Mouse (Mus musculus) MEL (cell line): ENCODE results near the gene Kcnh1. TPM values are rescaled to one million over a fixed set of nuclear protein-coding genes. Genes with fewer than 3 reads are reported as not detected.

Experiments used
- DNase-seq: peaks from one replicate; pipeline ENCODE4 v3.0.0; 2011; ENCODE audit warnings: low read depth, low spot score
- H3K27ac ChIP-seq: 2 replicates; pipeline ENCODE4 v1.5.1; 2012; ENCODE audit warnings: low read depth, mild to moderate bottlenecking, control low read depth, low read length, moderate library complexity; ENCODE audit not compliant: control insufficient read depth
- H3K27me3 ChIP-seq, 2 experiments: fragments of 150-350 bp in 1 of 2; sonication (generic) in 1 of 2; 2 replicates each; pipeline ENCODE4 v1.6.1; 2012; ENCODE audit warnings: low read length in 2 of 2, mild to moderate bottlenecking in 2 of 2, improper control_type of control experiment in 1 of 2, moderate library complexity in 1 of 2; ENCODE audit not compliant: insufficient read depth in 2 of 2, control insufficient read depth in 1 of 2
- H3K36me3 ChIP-seq, 2 experiments: 2 replicates each; pipeline ENCODE4 v1.6.1; 2012 to 2014; ENCODE audit warnings: low read length in 2 of 2, improper control_type of control experiment in 1 of 2, inconsistent platforms in 1 of 2, mild to moderate bottlenecking in 1 of 2; ENCODE audit not compliant: insufficient read depth in 2 of 2, control insufficient read depth in 1 of 2
- H3K4me1 ChIP-seq, 2 experiments: fragments of 150-350 bp in 1 of 2; sonication (generic) in 1 of 2; 2 replicates each; pipeline ENCODE4 v1.6.1; 2012; ENCODE audit warnings: low read length in 2 of 2, improper control_type of control experiment in 1 of 2, mild to moderate bottlenecking in 1 of 2; ENCODE audit not compliant: insufficient read depth in 2 of 2, control insufficient read depth in 1 of 2
- H3K4me3 ChIP-seq, 2 experiments: fragments of 150-350 bp in 1 of 2; sonication (generic) in 1 of 2; 2 replicates each; pipeline ENCODE4 v1.5.1; 2012; ENCODE audit warnings: low read depth in 2 of 2, low read length in 2 of 2, mild to moderate bottlenecking in 2 of 2, moderate library complexity in 2 of 2, control low read depth in 1 of 2, improper control_type of control experiment in 1 of 2; ENCODE audit not compliant: control insufficient read depth in 1 of 2, insufficient read depth in 1 of 2
- H3K79me2 ChIP-seq: 2 replicates; pipeline ENCODE4 v1.6.1; 2012; ENCODE audit warnings: mild to moderate bottlenecking, low read length, moderate library complexity; ENCODE audit not compliant: control insufficient read depth, poor library complexity, insufficient read depth
- H3K9ac ChIP-seq: 2 replicates; pipeline ENCODE4 v1.6.1; 2012; ENCODE audit warnings: low read depth, mild to moderate bottlenecking, control low read depth, low read length, moderate library complexity; ENCODE audit not compliant: control insufficient read depth, poor library complexity, severe bottlenecking
- H3K9me3 ChIP-seq: fragments of 150-350 bp; sonication (generic); replicated peaks from 2 replicates; pipeline ENCODE4 v1.6.1; 2012; ENCODE audit warnings: mild to moderate bottlenecking, low read length, improper control_type of control experiment, moderate library complexity; ENCODE audit not compliant: insufficient read depth
- BHLHE40 ChIP-seq: IDR thresholded peaks from 2 replicates; pipeline ENCODE4 v1.6.1; 2012; ENCODE audit warnings: low read depth, mild to moderate bottlenecking, inconsistent platforms, low read length, improper control_type of control experiment, borderline replicate concordance
- CHD1 ChIP-seq: IDR thresholded peaks from 2 replicates; pipeline ENCODE4 v1.6.1; 2012; ENCODE audit warnings: low read depth, mild to moderate bottlenecking, inconsistent platforms, low read length, improper control_type of control experiment
- CHD2 ChIP-seq: IDR thresholded peaks from 2 replicates; pipeline ENCODE4 v1.6.1; 2011; ENCODE audit warnings: low read length, improper control_type of control experiment
- CTCF ChIP-seq, 3 experiments: IDR thresholded peaks in 2 of 3; conservative IDR thresholded peaks in 1 of 3; 2 replicates each; pipeline ENCODE4 v1.5.1; 2011 to 2012; ENCODE audit warnings: low read length in 3 of 3, low read depth in 2 of 3, mild to moderate bottlenecking in 2 of 3, improper control_type of control experiment in 1 of 3, inconsistent platforms in 1 of 3, mixed read lengths in 1 of 3, moderate library complexity in 1 of 3; ENCODE audit not compliant: control insufficient read depth in 1 of 3, insufficient read depth in 1 of 3, poor library complexity in 1 of 3, severe bottlenecking in 1 of 3
- E2F4 ChIP-seq: IDR thresholded peaks from 2 replicates; pipeline ENCODE4 v1.6.1; 2011; ENCODE audit warnings: low read depth, low read length, improper control_type of control experiment, borderline replicate concordance
- ELF1 ChIP-seq: IDR thresholded peaks from 2 replicates; pipeline ENCODE4 v1.6.1; 2014; ENCODE audit warnings: low read depth, mild to moderate bottlenecking, inconsistent platforms, low read length, improper control_type of control experiment, moderate library complexity
- EP300 ChIP-seq, 2 experiments: IDR thresholded peaks; 2 replicates each; pipeline ENCODE4 v1.6.1; 2011; ENCODE audit warnings: improper control_type of control experiment in 2 of 2, low read length in 2 of 2, low read depth in 1 of 2, mild to moderate bottlenecking in 1 of 2
- ETS1 ChIP-seq: IDR thresholded peaks from 2 replicates; pipeline ENCODE4 v1.6.1; 2012; ENCODE audit warnings: low read depth, mild to moderate bottlenecking, inconsistent platforms, low read length, improper control_type of control experiment, moderate library complexity
- GATA1 ChIP-seq: IDR thresholded peaks from 2 replicates; pipeline ENCODE4 v1.6.1; 2011; ENCODE audit warnings: low read depth, low read length, improper control_type of control experiment
- KAT2A ChIP-seq: conservative IDR thresholded peaks from 2 replicates; pipeline ENCODE4 v1.6.1; 2012; ENCODE audit warnings: low read depth, low read length, improper control_type of control experiment, inconsistent platforms
- MAX ChIP-seq: IDR thresholded peaks from 2 replicates; pipeline ENCODE4 v1.6.1; 2011; ENCODE audit warnings: low read length, improper control_type of control experiment
- MAZ ChIP-seq: IDR thresholded peaks from 2 replicates; pipeline ENCODE4 v1.6.1; 2012; ENCODE audit warnings: low read depth, mild to moderate bottlenecking, inconsistent platforms, low read length, improper control_type of control experiment
- MXI1 ChIP-seq: IDR thresholded peaks from 2 replicates; pipeline ENCODE4 v1.6.1; 2011; ENCODE audit warnings: mild to moderate bottlenecking, low read depth, low read length, improper control_type of control experiment
- MYC ChIP-seq: IDR thresholded peaks from 2 replicates; pipeline ENCODE4 v1.6.1; 2011; ENCODE audit warnings: low read depth, mild to moderate bottlenecking, low read length, improper control_type of control experiment, moderate library complexity
- NRF1 ChIP-seq: IDR thresholded peaks from 2 replicates; pipeline ENCODE4 v1.6.1; 2014; ENCODE audit warnings: low read depth, mild to moderate bottlenecking, inconsistent platforms, low read length, improper control_type of control experiment, moderate library complexity; ENCODE audit not compliant: poor library complexity, insufficient read depth, severe bottlenecking
- POLR2AphosphoS5 ChIP-seq: IDR thresholded peaks from 2 replicates; pipeline ENCODE4 v1.6.1; 2012; ENCODE audit warnings: low read depth, borderline replicate concordance, mild to moderate bottlenecking, inconsistent platforms, low read length, moderate library complexity, mixed read lengths
- SIN3A ChIP-seq: IDR thresholded peaks from 2 replicates; pipeline ENCODE4 v1.6.1; 2012; ENCODE audit warnings: low read length, improper control_type of control experiment, inconsistent platforms
- SMC3 ChIP-seq: IDR thresholded peaks from 2 replicates; pipeline ENCODE4 v1.6.1; 2011; ENCODE audit warnings: low read depth, low read length, improper control_type of control experiment
- TCF12 ChIP-seq: IDR thresholded peaks from 2 replicates; pipeline ENCODE4 v1.6.1; 2014; ENCODE audit warnings: low read depth, mild to moderate bottlenecking, inconsistent platforms, low read length, improper control_type of control experiment, moderate library complexity
- UBTF ChIP-seq: IDR thresholded peaks from 2 replicates; pipeline ENCODE4 v1.6.1; 2012; ENCODE audit warnings: low read depth, mild to moderate bottlenecking, inconsistent platforms, low read length, improper control_type of control experiment, moderate library complexity, borderline replicate concordance; ENCODE audit not compliant: insufficient read depth
- USF1 ChIP-seq: IDR thresholded peaks from 2 replicates; pipeline ENCODE4 v1.6.1; 2014; ENCODE audit warnings: low read depth, mild to moderate bottlenecking, inconsistent platforms, low read length, improper control_type of control experiment, moderate library complexity
- USF2 ChIP-seq, 2 experiments: IDR thresholded peaks; 2 replicates each; pipeline ENCODE4 v1.6.1; 2011 to 2012; ENCODE audit warnings: improper control_type of control experiment in 2 of 2, low read length in 2 of 2, borderline replicate concordance in 1 of 2, inconsistent platforms in 1 of 2, low read depth in 1 of 2, mild to moderate bottlenecking in 1 of 2; ENCODE audit not compliant: insufficient read depth in 1 of 2
- ZC3H11A ChIP-seq: IDR thresholded peaks from 2 replicates; pipeline ENCODE4 v1.6.1; 2012; ENCODE audit warnings: low read depth, mild to moderate bottlenecking, inconsistent platforms, low read length, improper control_type of control experiment
- polyA plus RNA-seq, 2 experiments: library from polyadenylated mRNA; stranded (reverse) in 1 of 2; unstranded in 1 of 2; fragments of >175 nt in 1 of 2; fragments of >200 nt in 1 of 2; gene quantifications; 2 replicates each; pipeline versions ENCODE4 v1.2.1 to v1.2.4; 2012; ENCODE audit warnings: low replicate concordance in 2 of 2, low read depth in 1 of 2; ENCODE audit not compliant: insufficient read length in 2 of 2, insufficient read depth in 1 of 2, missing spikeins in 1 of 2
- total RNA-seq: library from RNA; depleted of rRNA; stranded (reverse); fragments of 300-350 nt; gene quantifications from 2 replicates; pipeline ENCODE4 v1.2.3, GENCODE M21; 2012

Kcnh1 gene
- total and polyA plus RNA-seq, 3 experiments: not detected

DNA sequence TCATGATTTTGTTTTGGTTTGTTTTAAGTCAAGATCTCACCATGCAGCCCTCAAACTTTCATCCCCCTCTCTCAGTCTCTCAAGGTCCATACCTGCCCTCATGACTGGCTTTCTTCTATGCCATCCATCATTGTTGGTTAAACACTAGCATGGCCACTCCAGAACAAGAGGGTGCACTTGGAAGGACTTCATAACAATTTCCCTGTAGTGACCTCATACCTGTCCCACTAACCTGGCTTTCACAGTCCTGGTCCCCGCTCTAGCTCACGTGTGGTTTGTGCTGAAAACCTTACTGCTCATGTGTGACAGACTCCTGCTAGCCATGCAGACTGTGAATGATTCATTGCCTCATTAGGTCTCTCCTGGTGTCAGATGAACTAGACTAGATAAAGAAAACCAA lies 244.9 kb downstream of the Kcnh1 start:
- Histone ChIP-seq H3K27ac (no peak overlapping the region), H3K4me1 (no peaks in the 10 kb centered on the region), H3K9ac (no peak overlapping the region), H3K4me3 (no peak overlapping the region), H3K9me3 (no peaks in the 10 kb centered on the region), H3K27me3 (no peaks in the 10 kb centered on the region; a peak in 2 of 4 replicates), H3K79me2 (no peaks in the 10 kb centered on the region), H3K36me3 (no peaks in the 10 kb centered on the region)
- no peak for DNase-seq
- TF ChIP-seq ETS1 (no peak), USF1 (no peak)

GRCm38 (mm10) chr1:192439151-192439837 lies 248.7 kb downstream of the Kcnh1 start:
- Histone ChIP-seq H3K36me3 (no peaks in the 10 kb centered on the region), H3K27ac (no peak overlapping the region), H3K79me2 (no peaks in the 10 kb centered on the region), H3K27me3 (no peaks in the 10 kb centered on the region), H3K9ac (no peak overlapping the region), H3K9me3 (no peaks in the 10 kb centered on the region), H3K4me3 (no peak overlapping the region), H3K4me1 (no peaks in the 10 kb centered on the region)
- TF ChIP-seq EP300 (IDR thresholded peaks at IDR 0.05; ENCODE audit: low read depth in 1 of 2, low read length in 2 of 2) (no peak), MAZ (no peak), KAT2A (no peak), MXI1 (no peak), USF2 (IDR thresholded peaks at IDR 0.05; ENCODE audit: borderline replicate concordance in 1 of 2, insufficient read depth in 1 of 2, low read depth in 1 of 2, low read length in 2 of 2) (no peak), POLR2AphosphoS5 (no peak), BHLHE40 (no peak), ETS1 (no peak), CHD1 (no peak), MYC (no peak), SMC3 (no peak)
- DNase-seq: no peak

DNA sequence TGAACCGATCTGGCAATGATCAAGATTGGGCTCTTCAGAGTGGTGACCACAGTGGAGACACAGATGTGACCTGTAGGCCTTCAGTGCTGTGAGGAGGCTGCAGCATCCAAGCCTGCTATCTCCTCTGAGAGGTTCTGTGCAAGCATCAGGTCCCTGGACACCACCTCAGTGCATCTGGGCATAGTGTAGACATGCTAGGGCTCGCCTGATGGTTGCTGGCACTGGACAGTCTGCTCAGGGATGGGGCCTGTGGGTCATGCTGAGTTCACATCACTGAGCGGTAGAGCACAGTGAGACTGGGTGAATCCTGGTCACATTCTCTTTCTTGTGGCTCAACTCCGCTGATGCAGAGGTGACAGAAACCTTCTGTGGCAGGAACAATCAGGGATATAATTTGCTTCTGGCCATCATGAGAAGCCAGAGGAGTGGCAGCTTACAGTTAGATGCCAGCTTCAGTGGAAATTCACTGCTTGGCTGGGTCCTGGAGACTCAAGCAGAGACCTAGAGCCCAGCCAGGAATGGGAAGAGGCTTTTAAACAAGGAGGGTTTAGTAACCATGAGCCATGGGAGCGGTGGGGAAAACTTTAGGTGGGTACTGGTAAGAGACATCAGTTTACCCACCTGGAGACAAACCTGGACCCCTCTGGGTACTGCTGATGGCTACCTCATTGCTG lies 252.3 kb downstream of the Kcnh1 start:
- Histone ChIP-seq H3K4me1 (no peaks in the 10 kb centered on the region), H3K27ac (no peak overlapping the region), H3K4me3 (no peak overlapping the region), H3K36me3 (no peaks in the 10 kb centered on the region), H3K27me3 (no peaks in the 10 kb centered on the region), H3K9me3 (no peaks in the 10 kb centered on the region), H3K9ac (no peak overlapping the region), H3K79me2 (no peaks in the 10 kb centered on the region)
- no peak for DNase-seq
- TF ChIP-seq ELF1 (no peak), SIN3A (no peak), MYC (no peak), POLR2AphosphoS5 (no peak), MXI1 (no peak), TCF12 (no peak), CTCF (IDR thresholded peaks at IDR 0.05 in 2 of 3, conservative IDR thresholded peaks at IDR 0.05 in 1 of 3; ENCODE audit: control insufficient read depth in 1 of 3, insufficient read depth in 1 of 3, low read depth in 2 of 3, low read length in 3 of 3, poor library complexity in 1 of 3, severe bottlenecking in 1 of 3) (no peak), NRF1 (no peak), UBTF (no peak), ETS1 (no peak), MAX (no peak), E2F4 (no peak), ZC3H11A (no peak), USF2 (IDR thresholded peaks at IDR 0.05; ENCODE audit: borderline replicate concordance in 1 of 2, insufficient read depth in 1 of 2, low read depth in 1 of 2, low read length in 2 of 2) (no peak), MAZ (no peak), CHD2 (no peak), GATA1 (no peak)
